Mouse (Mus musculus): ENCODE results near the gene Mgat2.

Mgat2 gene

GRCm38 (mm10) chr12:69179371-69179770, 4.6 kb upstream of the Mgat2 start:
- peak; percentile 40 to 63 for DNase-seq

GRCm38 (mm10) chr12:69181800-69182199, 2.2 kb upstream of the Mgat2 start:
- no peak for DNase-seq

- peak; percentile 59 to 76 for DNase-seq
These were observed 662 bp downstream of the Mgat2 start for GRCm38 (mm10) chr12:69184342-69185295.

- DNase-seq = no peak
These were observed 1.4 kb downstream of the Mgat2 start for GRCm38 (mm10) chr12:69185371-69185770.

- peak; percentile 56 to 66 for DNase-seq
These were observed 3.0 kb downstream of the Mgat2 start for GRCm38 (mm10) chr12:69186811-69187471.

- no peak for DNase-seq
These were observed 6.1 kb downstream of the Mgat2 start for GRCm38 (mm10) chr12:69190074-69190473.

- DNase-seq = no peak
These were observed 6.6 kb downstream of the Mgat2 start for GRCm38 (mm10) chr12:69190522-69190921.

- DNase-seq = no peak
These were observed 7.4 kb downstream of the Mgat2 start for GRCm38 (mm10) chr12:69191396-69191795.

GRCm38 (mm10) chr12:69192637-69193036, 8.7 kb downstream of the Mgat2 start:
- no peak for DNase-seq

GRCm38 (mm10) chr12:69196444-69197377, 12.8 kb downstream of the Mgat2 start, which contains the start of gene Gm49383:
Gene Gm49383, minus strand, starts transcription at chr12:69197104.
- peak; percentile 71 to 85 for DNase-seq

- DNase-seq = peak; percentile 53 to 72
These were observed 13.6 kb downstream of the Mgat2 start for GRCm38 (mm10) chr12:69197378-69198163.

GRCm38 (mm10) chr12:69198164-69198535, 14.2 kb downstream of the Mgat2 start, which contains the start of gene Dnaaf2:
Gene Dnaaf2, minus strand, starts transcription at chr12:69198429.
- DNase-seq = peak; percentile 90 to 91

- no peak for DNase-seq
These were observed 15.0 kb downstream of the Mgat2 start for GRCm38 (mm10) chr12:69198985-69199384.

GRCm38 (mm10) chr12:69204052-69204833, 20.3 kb downstream of the Mgat2 start, which contains the start of gene Gm49384:
Gene Gm49384, minus strand, starts transcription at chr12:69204267.
- DNase-seq = no peak

- no peak for DNase-seq
These were observed 23.4 kb downstream of the Mgat2 start for GRCm38 (mm10) chr12:69207396-69207795.

- no peak for DNase-seq
These were observed 24.0 kb downstream of the Mgat2 start for GRCm38 (mm10) chr12:69207926-69208325.

GRCm38 (mm10) chr12:69208520-69208919, 24.6 kb downstream of the Mgat2 start:
- DNase-seq = no peak

GRCm38 (mm10) chr12:69210056-69210979, 26.4 kb downstream of the Mgat2 start:
- DNase-seq = no peak

GRCm38 (mm10) chr12:69211057-69211456, 27.1 kb downstream of the Mgat2 start:
- DNase-seq = peak in 1 of 2 experiments; percentile 38
